Mouse (Mus musculus): ENCODE measurements around the gene Arl3. TPM values are rescaled to one million over a fixed set of nuclear protein-coding genes. Genes with fewer than 3 reads are reported as not detected.

The Arl3 gene
- polyA plus RNA-seq, 1 experiment, result 21.6 TPM

DNA sequence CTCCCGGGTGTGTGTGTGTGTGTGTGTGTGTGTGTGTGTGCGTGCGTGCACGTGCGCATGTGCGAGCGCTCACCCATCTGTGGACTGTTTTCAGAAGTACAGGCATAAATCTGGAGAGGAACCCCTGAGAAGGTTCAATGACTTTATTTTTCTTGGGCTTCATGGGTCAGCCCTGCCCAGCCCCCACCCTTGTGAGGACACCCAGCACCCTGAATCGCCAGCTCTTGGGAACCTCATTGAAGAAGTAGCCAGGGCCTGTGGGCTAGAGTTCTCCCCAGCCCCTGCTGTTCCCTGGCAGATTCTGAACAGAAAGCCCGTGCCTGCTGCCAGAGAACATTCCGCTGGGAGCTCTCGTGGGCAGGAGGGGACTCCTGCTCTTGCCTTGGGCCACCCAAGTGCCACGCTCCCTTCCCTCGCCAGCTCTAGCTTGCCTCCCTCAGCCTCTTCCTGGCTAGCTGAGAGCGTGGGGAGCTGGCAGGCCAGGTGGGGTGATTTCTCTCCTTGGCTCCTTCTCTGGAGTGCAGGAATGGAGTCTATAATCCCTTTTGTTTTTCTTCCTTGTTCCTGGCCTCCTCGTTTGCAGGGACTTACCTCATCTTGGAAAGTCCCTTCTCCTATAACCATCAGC is 89.2 kb downstream of the Arl3 start:
- Histone ChIP-seq H3K36me3 (ENCODE audit: control insufficient read depth, insufficient read depth, low read length) (no peaks in the 10 kb centered on the region; the same call in 1 of the 2 replicates), H3K4me3 (ENCODE audit: control insufficient read depth, insufficient read depth, low read length) (no peak overlapping the region), H3K27me3 (ENCODE audit: control insufficient read depth, insufficient read depth, low read length) (no peaks in the 10 kb centered on the region), H3K4me1 (replicated peaks; ENCODE audit: control insufficient read depth, insufficient read depth, low read length) (peaks cover 18% of the 10 kb centered on the region), H3K27ac (ENCODE audit: control insufficient read depth, insufficient read depth, low read length) (no peak overlapping the region)
- WGBS, result 85% methylated on average over 15 of the region's 15 CpGs
- no peak for TF ChIP-seq CTCF (IDR thresholded peaks at IDR 0.05; ENCODE audit: borderline replicate concordance, control insufficient read depth, extremely low read depth, insufficient read depth, low read length, poor library complexity)
- TF ChIP-seq POLR2A (IDR thresholded peaks at IDR 0.05; ENCODE audit: control insufficient read depth, extremely low read depth, insufficient read depth, low read length, poor library complexity), result no peak
- DNase-seq, result no peak

DNA sequence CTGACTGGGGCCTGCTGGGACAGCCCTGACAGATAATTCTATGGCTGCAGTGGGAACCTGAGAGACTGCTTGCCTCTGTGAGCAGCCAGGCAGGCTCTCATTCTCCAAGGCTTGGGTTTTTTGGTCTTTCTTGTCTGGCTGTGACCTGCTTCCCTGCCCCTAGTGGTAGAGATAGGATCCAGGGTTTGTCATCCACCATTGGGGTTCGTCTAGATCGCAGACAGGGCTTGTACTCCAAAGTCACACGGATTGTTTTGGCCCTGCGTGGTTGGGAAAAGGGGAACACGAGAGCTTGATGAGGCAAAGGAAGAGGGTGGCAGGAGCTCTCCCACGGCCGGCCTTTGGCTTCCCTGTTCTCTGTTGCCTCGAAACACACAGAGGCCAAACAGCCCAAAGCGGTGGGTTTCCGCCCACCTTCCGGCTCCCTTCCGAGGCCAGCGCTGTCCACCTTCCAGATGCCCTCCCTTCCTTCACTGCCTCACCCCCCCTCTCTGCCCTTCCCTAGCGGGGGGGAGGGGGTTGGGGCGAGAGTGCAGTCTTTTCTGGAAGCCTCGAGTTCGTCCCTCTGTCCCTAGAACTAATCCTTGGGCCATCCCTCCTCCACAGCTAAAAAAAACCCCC is 90.0 kb downstream of the Arl3 start:
- 64% methylated on average over 17 of the region's 17 CpGs for WGBS
- no peaks in the 10 kb centered on the region for H3K27me3 ChIP-seq (ENCODE audit: control insufficient read depth, insufficient read depth, low read length)
- peaks cover 27% of the 10 kb centered on the region for H3K4me1 ChIP-seq (replicated peaks; ENCODE audit: control insufficient read depth, insufficient read depth, low read length)
- H3K36me3 ChIP-seq (ENCODE audit: control insufficient read depth, insufficient read depth, low read length), result no peaks in the 10 kb centered on the region; the same call in 1 of the 2 replicates
- DNase-seq, result no peak
- H3K4me3 ChIP-seq (ENCODE audit: control insufficient read depth, insufficient read depth, low read length), result no peak overlapping the region
- TF ChIP-seq POLR2A (IDR thresholded peaks at IDR 0.05; ENCODE audit: control insufficient read depth, extremely low read depth, insufficient read depth, low read length, poor library complexity) (no peak), CTCF (IDR thresholded peaks at IDR 0.05; ENCODE audit: borderline replicate concordance, control insufficient read depth, extremely low read depth, insufficient read depth, low read length, poor library complexity) (0 out of 2 replicates have a peak, but pooled peaks have one; percentile 24)
- H3K27ac ChIP-seq (ENCODE audit: control insufficient read depth, insufficient read depth, low read length), result no peak overlapping the region; the same call in 1 of the 2 replicates

DNA sequence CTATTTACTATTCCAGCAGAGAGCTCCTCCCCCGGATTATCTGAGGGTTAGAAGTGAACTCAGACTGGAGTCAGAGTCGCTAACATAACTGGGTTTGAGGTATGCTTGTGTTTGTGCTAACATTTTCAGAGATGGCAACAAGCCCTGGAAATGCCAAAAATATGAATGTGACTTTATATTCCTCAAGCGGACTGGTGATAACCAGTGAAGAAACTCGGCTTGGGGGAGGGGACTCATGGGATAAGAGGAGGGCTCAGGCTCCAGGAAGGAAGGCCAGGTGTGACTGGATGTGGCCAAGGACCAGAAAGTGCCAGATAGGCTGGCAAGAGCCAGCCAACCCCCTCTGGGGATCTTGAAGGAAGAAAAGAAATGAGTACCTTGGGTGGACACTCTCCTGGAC is 91.2 kb downstream of the Arl3 start:
- DNase-seq, result no peak
- Histone ChIP-seq H3K4me1 (replicated peaks; ENCODE audit: control insufficient read depth, insufficient read depth, low read length) (peaks cover 29% of the 10 kb centered on the region), H3K27ac (ENCODE audit: control insufficient read depth, insufficient read depth, low read length) (no peak overlapping the region), H3K4me3 (ENCODE audit: control insufficient read depth, insufficient read depth, low read length) (no peak overlapping the region), H3K27me3 (ENCODE audit: control insufficient read depth, insufficient read depth, low read length) (no peaks in the 10 kb centered on the region), H3K36me3 (ENCODE audit: control insufficient read depth, insufficient read depth, low read length) (no peaks in the 10 kb centered on the region)
- WGBS, result 87% methylated on average over 4 of the region's 4 CpGs
- TF ChIP-seq CTCF (IDR thresholded peaks at IDR 0.05; ENCODE audit: borderline replicate concordance, control insufficient read depth, extremely low read depth, insufficient read depth, low read length, poor library complexity), result no peak
- TF ChIP-seq POLR2A (IDR thresholded peaks at IDR 0.05; ENCODE audit: control insufficient read depth, extremely low read depth, insufficient read depth, low read length, poor library complexity), result no peak

DNA sequence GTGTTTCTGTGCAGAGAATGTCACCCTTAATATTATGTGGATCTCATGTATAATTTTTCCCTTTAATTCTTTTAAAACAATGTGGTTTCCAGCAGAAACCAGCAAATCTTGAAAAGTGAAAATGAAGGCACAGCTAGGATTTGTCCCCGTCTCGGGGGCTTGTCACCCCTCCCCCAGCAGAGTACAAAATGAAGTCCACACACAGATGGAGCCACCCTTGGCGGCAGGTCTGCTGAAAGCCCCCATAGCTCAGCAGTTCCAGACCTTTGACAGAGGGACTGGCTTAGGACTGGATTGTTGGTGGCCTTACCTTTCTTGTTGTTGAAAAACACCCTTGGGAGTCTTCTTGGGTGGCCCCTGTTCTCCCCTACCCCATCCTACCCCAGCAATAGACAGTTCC is 91.6 kb downstream of the Arl3 start:
- no peak overlapping the region for H3K4me3 ChIP-seq (ENCODE audit: control insufficient read depth, insufficient read depth, low read length)
- no peak overlapping the region for H3K27ac ChIP-seq (ENCODE audit: control insufficient read depth, insufficient read depth, low read length)
- H3K36me3 ChIP-seq (ENCODE audit: control insufficient read depth, insufficient read depth, low read length), result no peaks in the 10 kb centered on the region
- WGBS, result 92% methylated on average over 3 of the region's 3 CpGs
- H3K27me3 ChIP-seq (ENCODE audit: control insufficient read depth, insufficient read depth, low read length), result no peaks in the 10 kb centered on the region
- H3K4me1 ChIP-seq (replicated peaks; ENCODE audit: control insufficient read depth, insufficient read depth, low read length), result peaks cover 29% of the 10 kb centered on the region
- TF ChIP-seq CTCF (IDR thresholded peaks at IDR 0.05; ENCODE audit: borderline replicate concordance, control insufficient read depth, extremely low read depth, insufficient read depth, low read length, poor library complexity) (no peak), POLR2A (IDR thresholded peaks at IDR 0.05; ENCODE audit: control insufficient read depth, extremely low read depth, insufficient read depth, low read length, poor library complexity) (no peak)
- DNase-seq, result no peak

Other genes starting within 250 kb of the Arl3 start
- 1.5 and 1.6 TPM in 2 replicates for gene Psd, start 246.0 kb downstream of the Arl3 start, polyA plus RNA-seq (2012; rRNA removed)
- gene Fbxl15, start 245.0 kb downstream of the Arl3 start, polyA plus RNA-seq (2012; rRNA removed), result 13.5 and 15.2 TPM in 2 replicates
- 85.4 and 105 TPM in 2 replicates for gene Cuedc2, start 234.5 kb downstream of the Arl3 start, polyA plus RNA-seq (2012; rRNA removed)
- 16.8 and 20.6 TPM in 2 replicates for gene Mfsd13a, start 232.1 kb downstream of the Arl3 start, polyA plus RNA-seq (2012; rRNA removed)
- gene 2310034G01Rik, start 222.9 kb downstream of the Arl3 start, polyA plus RNA-seq (2012; rRNA removed), result 0.38 and 0.43 TPM in 2 replicates
- 163 and 164 TPM in 2 replicates for gene Actr1a, start 177.4 kb downstream of the Arl3 start, polyA plus RNA-seq (2012; rRNA removed)
- 31.3 and 40.8 TPM in 2 replicates for gene Sufu, start 176.3 kb downstream of the Arl3 start, polyA plus RNA-seq (2012; rRNA removed)
- 57.9 and 78.2 TPM in 2 replicates for gene Trim8, start 71.5 kb downstream of the Arl3 start, polyA plus RNA-seq (2012; rRNA removed)
- 5.6 and 6.5 TPM in 2 replicates for gene Sfxn2, start 167 bp upstream of the Arl3 start, polyA plus RNA-seq (2012; rRNA removed)
- 77.0 and 87.8 TPM in 2 replicates for gene Wbp1l, start 25.9 kb upstream of the Arl3 start, polyA plus RNA-seq (2012; rRNA removed)
- gene Cyp17a1, start 100.0 kb upstream of the Arl3 start, polyA plus RNA-seq (2012; rRNA removed), result 0.26 and 0.42 TPM in 2 replicates
- 3.0 and 4.4 TPM in 2 replicates for gene Borcs7, start 116.7 kb upstream of the Arl3 start, polyA plus RNA-seq (2012; rRNA removed)
- gene As3mt, start 134.3 kb upstream of the Arl3 start, polyA plus RNA-seq (2012; rRNA removed), result 9.5 and 9.6 TPM in 2 replicates
- gene Cnnm2, start 188.4 kb upstream of the Arl3 start, polyA plus RNA-seq (2012; rRNA removed), result 7.4 and 9.7 TPM in 2 replicates

Data from thymus, adult 2 months (tissue).